Mouse (Mus musculus) retina, embryonic 14.5 days (tissue): ENCODE data around the gene Ppfibp1.

Experiments used
- DNase-seq: peaks from one replicate; pipeline ENCODE4 v3.0.0-alpha.2; 2015; ENCODE audit warnings: low spot score

Ppfibp1 gene

DNA sequence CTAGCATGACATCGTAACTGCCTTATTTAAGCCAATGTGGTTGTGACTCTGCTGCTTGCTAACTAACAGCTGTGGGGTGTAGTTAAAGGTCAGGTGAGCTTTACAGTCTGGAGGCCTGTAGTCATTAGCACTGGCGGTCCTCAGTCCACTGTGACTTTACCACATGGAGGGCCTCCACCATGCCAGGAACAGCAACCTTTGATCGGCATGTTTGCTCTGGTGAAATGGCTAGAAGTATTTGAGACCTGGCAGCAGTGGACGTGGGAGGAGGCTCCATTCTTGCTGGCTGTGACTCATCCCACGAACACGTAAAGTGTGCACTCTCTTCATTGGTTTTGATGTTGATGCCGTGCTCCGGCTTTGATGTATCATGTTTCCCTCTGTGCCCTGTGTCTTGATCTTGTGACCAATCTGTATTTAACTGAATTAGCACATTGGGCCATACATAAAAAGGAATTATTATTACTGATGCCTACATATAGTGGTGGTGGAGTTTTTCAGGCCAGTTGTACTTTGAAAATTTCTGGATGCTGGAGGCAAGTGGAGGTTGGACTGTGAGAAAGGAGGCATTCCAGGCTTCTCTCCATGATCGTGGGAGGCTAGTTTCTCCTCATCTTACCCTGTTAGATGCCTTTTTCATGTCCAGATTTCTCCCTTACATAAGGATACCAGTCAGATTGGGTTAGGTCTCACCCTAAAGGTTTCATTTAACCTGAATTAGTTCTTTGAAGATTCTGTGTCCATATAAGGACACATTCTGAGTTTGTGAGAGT is 71.8 kb downstream of the Ppfibp1 start:
- DNase-seq, result no peak

DNA sequence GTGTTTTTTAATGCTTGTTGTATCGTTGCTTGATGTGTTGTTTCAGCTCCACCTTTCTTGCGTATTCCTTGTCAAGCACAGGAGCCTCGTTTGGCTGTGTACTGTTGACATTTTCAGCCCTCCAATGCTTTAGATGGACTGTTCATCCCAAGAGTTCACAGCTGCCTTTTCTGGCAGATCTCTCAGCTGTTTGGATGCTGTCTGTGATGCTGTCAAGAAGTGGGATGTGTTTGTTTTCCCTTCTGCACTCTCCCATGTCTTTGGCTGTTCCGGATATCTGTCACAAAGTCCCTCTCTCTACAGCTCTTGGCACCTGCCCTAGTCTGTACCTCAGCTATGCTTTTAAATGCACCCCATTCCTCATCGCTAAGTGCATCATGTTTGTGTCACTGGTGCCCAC is 72.7 kb downstream of the Ppfibp1 start:
- no peak for DNase-seq

DNA sequence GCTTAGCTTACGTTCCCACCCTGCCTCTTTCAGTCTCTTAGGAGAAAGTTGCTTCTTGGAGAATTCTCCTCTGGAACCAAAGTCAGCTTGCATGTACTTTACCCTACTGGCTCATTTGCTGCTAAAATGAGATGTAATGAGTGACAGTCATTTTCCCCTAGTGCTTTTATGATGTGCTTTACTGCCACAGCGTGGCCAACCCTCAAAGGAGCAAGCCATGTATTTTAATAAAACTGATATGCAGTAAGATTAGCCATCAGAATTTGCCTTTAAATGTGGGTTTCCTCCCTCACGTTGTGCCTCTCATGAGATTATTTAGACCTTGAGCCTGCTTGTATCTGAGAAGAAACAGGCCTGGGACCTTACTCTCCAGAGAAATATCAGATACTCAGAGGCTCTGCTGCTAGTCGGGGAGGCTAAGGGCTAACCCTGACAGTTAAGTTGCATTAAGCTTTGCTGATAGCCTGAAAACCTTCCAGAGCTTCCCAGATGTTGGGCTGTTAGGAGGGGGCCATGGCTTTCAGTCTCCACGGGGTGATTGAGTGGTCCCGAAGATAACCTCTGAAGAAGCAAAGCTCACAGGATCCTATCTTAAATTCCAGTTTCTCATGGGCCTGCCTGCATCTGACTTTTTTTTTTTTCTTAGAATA is 73.7 kb downstream of the Ppfibp1 start:
- DNase-seq, result no peak

DNA sequence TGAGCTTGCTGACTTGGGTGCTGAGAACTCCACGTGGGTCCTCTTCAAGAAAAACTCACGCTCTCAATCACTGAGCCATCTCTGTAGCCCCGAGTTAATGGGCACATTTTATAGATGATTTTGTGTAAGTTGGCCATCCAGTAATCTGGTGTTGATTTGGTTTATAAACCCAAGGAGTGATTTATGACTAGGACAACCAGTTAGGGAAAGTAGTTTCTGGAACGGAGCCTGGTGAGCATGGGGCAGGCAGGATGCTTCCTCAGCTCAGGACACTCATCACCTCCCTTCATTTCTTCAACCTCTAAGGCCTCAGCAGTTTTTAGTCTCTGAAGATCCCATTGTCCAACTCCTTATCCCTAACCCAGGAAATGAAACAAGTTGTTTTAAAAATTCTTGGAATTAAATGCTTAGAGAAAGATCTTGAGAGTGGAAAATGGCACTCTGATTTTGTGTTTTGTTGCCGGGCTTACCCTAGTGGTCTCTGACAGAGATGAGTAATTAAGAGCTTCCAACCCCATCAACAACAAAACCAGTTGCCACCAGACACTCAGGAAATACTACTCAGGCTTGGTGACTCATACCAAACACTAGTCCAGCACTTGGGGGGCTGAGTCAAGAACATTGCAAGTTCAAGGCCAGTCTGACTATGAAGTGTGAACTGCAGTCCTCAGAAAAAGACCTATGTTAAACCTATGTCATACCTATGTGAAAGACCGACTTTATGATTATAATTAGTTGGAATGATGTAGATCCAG is 75.3 kb downstream of the Ppfibp1 start:
- DNase-seq, result no peak

DNA sequence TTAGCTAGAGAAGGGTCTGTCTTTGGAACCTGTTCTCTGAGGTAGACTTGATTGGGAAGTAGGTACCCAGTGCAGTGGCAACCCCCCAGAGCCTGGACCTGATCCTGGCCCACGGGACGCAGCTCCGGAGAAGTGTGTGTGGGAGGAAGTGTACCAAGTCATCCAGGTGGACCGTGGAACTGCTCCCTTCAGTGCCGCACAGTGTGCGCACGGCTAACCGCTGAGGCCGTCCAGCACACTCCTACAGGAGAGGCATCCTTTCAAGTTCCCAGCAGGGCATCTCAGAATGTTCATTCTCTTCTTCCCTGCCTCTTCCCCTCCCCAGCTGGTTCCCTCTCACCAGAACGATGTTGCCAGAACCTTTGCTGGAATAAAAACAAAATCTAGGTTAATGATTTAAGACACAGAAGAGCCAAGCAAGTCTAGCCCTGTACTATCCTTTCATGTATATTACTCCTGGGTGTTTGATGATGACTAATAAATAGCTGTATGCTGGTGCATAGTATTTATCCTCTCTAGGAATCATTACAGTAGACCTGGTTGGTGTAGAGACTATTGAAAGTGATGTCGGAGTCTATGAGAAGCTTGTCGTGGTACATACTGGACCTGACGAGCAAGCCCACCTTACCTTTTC is 77.0 kb downstream of the Ppfibp1 start:
- DNase-seq, result no peak

DNA sequence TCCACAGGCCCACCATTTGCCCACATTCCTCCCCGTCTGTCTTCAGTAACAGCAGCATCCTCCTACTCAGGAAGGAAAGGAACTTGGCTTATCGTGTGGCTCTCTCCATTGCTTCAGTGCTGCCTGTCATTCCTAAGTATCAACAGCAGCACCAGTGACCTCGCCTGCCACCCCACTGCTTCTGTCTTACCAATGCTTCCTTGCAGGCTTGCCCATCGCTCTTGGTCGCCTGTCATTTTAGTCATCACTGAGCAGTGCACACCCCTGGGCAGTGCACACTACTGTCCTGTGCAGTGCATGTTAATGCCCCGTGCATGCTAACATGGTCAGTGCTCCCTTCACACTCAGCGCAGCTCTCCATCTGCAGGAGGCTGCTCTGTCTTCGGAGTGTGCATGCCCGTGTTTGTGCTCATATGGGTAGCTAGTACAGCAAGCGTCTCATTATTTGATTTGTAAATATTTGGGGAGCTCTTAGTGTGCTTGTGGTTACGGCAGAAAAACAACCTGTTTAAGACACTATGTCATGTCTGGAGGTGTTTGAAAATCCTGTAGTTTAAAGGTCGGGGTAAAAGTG is 78.2 kb downstream of the Ppfibp1 start:
- no peak for DNase-seq

DNA sequence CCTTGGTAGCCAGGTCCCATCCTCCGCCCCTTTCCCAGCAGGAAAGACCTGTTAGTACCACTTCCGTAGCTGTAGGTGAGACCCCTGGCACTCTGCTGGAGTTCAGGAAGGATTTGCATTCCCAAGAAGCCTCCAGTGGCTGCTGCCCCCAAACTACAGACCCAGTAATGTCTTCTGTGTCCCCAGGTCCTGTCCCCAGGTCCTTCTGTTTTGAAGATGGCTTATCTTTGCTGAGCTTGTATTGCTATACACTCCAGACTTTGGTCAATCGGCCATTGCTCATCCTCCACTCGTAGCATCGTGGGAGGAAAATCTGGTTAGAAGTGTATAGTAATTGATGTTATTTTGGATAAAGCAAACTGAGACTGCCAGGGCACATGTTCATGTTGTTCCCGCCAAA is 79.5 kb downstream of the Ppfibp1 start:
- DNase-seq, result no peak

DNA sequence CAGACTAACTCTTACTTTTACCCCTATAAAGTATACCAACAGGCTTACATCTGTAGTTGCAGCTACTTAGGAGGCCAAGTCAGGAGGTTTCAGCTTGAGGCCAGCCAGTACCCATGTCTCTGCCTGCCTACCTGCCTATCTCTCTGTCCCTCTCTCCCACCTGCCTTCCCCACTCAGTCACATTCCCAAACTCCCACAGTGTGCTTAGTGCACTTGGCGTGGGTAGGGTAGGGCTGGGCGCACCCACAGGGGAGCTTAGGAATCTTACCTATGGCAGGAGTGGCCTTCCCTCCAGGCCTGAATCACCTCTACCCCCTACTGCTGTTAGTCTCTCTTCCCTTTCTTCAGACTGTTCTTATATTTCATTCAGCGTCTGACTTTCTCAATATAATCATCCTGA is 82.5 kb downstream of the Ppfibp1 start:
- no peak for DNase-seq

DNA sequence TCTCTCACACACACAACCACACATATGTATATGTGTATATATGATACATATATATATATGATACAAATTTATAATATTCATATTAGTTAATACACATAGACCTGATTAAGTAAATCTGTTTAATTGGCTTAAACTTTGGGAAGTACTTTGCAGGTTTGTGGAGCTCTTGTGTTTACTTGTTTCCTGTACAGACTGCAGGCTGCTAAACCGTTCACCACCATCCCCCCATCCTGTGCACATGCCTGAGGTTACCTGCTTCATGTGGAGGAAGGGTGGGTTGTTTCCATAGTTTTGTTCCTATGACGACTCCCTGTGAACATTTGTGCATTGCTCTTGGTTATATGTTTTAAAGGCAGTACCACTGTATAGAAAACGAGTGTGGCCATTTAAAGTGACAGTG is 83.1 kb downstream of the Ppfibp1 start:
- DNase-seq, result no peak

DNA sequence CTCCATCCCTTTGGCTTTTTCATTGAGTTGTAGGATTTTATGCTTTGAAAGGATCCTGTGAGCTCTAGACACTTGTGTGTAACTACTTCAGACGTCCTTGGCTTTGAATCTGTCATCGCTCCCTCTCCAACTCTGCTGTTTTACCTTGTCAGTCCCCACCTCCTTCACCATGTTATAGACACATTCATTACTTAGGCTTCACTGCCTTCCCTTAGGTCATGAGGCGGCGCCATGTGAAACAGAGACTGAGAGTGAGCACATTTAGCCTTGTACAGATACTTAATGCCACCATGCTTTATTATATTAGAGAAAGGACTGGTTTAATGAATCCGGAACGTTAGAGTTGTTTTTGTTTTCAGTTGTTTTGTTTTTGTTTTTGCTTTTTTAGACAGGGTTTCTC is 83.7 kb downstream of the Ppfibp1 start:
- no peak for DNase-seq

DNA sequence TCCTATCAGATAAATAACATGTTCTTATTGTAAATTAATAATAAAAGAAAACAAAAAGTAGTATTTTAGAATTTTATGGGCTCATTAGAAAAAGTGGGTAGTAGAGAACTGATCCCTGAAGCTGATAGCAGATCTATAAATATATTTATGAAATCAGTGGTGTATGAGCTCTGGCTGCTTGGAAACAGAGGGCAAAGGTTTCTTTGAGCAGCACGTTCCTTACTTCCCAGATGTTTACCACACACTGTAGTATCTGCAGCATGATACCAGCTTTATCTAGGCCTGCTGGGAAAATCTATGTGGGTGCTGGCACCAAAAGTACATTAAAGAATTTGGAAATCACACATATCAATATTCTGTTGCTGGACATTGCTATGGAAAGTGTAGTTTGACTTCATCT is 84.5 kb downstream of the Ppfibp1 start:
- DNase-seq, result no peak

DNA sequence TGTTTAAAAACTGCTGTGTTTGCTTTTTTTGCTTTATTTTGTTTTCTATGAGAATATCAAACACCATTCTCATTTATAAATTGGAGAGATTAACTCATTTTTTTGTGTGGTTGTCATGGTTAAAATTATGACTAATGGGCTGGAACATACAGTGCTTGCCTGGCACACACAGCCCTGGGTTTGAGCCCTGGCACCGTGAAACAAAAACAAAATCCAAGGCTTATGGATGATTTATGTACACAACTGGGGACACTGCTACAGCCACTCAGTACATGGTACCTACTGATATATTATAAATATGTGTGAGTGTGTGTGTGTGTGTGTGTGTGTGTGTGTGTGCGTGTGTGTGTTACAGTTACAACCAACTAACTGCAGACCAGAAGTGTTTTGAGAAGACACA is 85.1 kb downstream of the Ppfibp1 start:
- no peak for DNase-seq

DNA sequence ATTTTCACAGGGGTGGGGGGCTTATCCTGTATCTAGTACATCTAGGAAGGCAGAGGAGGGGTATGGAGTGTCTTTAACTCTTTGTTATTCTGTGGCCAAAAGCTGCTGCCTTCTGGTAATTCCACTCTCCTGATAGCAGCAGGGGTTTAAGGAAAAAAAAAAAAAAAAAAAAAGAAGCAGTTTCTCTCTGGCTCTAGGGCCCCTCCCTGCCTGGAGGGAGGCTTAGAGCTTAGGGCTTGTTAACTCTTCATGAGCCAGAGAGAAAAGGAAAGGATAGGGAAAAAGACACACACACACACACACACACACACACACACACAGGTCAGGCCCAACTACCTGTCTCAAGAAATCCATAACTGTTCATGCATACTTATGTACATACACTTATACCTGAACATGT is 85.5 kb downstream of the Ppfibp1 start:
- no peak for DNase-seq

DNA sequence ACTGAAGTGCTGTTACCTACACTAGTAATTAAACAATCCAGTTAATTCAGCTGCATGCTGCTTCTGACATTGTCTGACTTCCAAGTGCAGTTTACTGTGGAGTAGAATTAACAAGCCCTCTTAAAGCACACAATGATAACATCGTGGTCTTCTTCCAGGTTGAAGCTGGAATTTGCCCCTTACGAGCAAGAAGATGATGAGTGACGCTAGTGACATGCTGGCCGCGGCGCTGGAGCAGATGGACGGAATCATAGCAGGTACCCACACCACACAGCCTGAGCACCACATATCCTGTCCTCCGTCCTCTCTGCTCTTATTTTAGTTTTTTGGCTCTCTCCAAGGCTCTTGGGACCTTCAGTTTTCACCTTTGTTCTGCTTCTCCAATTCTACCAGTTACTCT is 88.2 kb downstream of the Ppfibp1 start:
- DNase-seq, result no peak

DNA sequence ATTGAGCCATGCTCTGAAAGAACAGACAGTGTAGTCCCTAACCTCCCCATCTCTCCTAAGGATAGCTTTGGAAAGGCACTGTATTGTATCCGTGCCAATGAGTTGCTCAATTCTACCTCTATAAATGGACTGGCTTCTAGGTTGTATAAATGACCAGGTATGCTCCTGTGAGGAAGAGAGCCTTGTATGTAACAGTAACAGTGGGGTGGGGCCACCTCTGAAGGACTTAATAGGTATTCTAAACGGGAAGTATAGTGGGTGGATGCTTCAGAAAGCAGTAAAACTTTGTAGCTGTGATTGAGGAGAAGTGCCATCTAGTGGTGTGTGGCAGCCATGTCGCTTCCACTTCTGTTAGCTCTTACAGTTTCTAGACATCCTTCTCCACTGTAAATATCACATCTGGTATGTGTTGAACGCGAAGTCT is 90.4 kb downstream of the Ppfibp1 start:
- peak; percentile 42 for DNase-seq

DNA sequence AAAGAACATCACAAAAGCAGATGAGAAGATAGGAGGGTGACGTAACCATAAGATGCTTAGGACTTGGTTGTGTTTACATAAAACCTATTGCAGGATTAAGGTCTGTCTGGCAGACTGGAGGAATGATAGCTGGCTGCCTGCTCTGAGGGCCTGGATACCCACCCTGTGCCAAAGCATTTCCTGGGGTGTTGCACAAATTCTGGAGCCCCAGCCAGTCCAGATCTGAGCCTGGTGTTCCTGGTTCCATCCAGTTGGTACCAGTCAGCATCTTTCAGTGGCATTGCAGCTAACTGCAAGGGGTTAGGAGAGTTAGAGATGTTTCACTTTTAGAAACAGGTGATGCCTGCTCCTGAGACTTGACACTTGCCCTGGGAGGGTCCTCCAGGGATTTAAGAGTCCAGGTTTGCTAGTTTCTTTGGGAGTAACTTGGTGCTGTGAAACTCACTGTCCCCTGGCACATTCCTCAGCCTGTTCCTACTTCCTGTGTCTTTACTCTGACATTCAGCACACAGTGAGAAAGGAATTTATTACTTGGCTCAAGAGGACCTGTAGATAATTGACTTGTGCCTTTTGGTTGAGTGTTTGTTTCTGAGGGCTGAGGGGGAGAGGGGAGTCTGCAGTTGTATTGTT is 90.9 kb downstream of the Ppfibp1 start:
- no peak for DNase-seq

DNA sequence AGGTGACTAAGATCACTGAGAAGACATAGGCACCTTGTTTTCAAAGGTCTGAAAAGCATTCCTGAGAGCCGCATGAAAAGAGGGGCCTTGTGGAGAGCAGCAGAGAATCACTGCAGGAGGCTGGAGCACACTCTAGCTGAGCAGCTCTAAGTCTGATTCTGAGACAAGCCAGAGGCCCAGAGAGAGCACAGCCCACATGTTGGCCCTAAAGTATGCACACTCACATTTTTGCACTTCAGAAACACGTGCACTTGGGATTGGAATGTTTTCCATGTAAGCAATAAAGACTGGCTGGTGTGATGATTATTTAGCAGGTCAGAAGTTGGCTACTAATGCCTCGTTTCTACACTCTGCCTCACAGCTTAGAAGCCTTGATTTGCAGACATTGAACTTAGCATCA is 91.7 kb downstream of the Ppfibp1 start:
- no peak for DNase-seq

DNA sequence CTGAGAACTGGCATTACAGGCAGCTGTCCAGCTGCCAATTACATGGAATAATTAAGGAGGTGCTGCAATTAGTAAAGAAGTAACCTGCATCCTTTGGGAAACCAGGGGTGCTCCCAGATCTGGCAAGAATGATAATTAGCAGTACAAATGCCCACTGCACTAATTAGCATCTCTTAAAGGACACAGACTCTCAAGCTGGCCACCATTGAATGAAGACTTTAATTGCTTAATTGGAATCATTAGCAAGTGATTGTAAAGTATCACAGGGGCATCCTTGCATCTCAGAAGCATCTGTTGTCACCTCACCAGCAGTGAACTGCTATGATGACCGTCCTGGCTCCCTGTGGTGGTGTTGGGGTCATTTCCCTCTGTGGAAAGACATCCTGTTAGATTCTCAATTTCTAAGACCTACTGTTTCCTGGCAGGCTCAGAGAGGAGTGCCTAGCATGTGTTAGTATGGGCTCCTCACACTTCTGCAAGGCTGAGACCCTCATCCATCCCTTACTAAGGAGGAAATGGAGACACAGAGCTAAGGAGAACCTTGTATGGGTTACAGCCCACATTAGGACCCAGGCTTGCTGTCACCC is 93.1 kb downstream of the Ppfibp1 start:
- DNase-seq, result no peak

DNA sequence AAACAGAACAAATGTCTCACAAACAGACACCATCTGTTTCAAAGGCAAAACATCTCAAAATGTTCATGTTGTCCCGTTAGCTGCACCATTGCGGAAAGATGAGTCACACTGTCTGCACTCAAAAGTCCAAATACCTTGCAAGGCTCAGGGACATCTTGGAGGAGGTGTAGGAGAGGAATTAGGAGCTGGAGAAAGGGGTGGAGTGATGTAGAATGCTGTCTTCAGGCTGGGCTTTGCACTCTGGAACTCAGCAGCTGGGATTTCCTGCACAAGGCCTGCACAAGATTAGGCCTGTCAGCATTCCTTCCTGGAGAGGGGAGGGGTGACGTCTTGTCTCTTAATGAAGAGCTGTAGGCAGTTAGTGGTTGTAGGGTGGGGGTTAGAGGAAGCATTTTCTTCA is 96.3 kb downstream of the Ppfibp1 start:
- no peak for DNase-seq

DNA sequence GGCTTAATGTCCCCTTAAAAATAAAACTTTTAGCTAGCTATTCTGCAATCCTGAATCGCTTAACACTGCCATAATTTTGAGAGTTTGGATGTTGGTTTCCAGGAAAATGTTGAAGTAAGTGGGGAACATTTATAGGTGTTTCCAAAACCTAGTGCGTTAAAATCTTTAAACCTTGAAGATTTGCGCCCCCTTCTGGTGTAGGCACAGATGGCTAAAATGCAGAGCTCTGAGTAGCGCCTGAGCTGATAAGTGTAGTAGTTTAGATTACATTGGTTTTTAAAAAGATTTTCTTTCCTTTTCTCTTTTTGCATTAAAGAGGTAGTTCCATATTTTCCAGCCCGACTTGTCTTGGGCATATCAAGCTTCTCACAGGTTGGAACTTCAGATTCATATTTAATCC is 105.9 kb downstream of the Ppfibp1 start:
- DNase-seq, result peak; percentile 79

DNA sequence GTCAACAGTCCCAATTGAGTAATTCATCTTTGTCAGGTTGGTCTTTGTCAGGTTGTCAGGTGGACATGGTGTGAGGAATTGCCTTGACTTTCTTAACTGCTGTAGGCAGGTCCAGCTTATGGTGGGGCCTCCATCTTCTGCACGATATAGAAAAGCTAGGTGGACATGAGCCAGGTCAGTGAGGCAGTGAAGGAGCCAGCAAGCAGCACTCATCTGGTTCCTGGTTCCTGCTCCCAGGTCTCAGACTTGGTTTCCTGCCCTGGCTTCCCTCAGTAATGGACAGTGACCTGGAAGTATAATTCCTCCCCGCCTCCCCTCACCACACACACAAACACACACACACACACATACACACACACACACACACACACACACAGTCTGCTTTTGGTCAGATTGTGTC is 107.1 kb downstream of the Ppfibp1 start:
- no peak for DNase-seq

DNA sequence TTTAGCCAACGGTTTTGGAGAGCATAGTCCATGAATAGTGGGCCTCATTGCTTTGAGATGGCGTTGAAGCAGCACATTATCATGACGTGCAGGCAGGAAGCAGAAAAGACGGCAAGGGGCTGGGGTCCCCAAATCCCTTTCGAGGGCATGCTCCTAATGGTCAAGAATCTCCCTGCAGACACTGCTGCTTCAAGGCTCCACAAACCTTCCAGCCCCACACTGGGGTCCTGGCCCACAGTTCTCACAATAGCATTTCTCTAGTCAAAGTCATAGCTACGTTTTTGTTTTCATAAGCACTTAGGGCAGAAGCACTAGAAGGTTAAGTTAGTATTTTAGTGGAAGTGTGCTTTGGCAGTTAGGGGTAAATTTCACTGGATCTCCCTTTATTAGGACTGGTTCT is 107.6 kb downstream of the Ppfibp1 start:
- DNase-seq, result no peak
